Mouse (Mus musculus) lung, adult 18-20 months (tissue): ENCODE results near the gene Kmt2d.
A peak's percentile ranks its signal among the peaks of the same experiment; 100 is the strongest.

Experiments used
- DNase-seq, 2 experiments: peaks; one replicate each; pipeline ENCODE4 v3.0.0; 2022; ENCODE audit warnings: mixed read lengths in 2 of 2

The Kmt2d gene

GRCm38 (mm10) chr15:98796803-98797595, 74.0 kb downstream of the Kmt2d start:
- no peak for DNase-seq

DNA sequence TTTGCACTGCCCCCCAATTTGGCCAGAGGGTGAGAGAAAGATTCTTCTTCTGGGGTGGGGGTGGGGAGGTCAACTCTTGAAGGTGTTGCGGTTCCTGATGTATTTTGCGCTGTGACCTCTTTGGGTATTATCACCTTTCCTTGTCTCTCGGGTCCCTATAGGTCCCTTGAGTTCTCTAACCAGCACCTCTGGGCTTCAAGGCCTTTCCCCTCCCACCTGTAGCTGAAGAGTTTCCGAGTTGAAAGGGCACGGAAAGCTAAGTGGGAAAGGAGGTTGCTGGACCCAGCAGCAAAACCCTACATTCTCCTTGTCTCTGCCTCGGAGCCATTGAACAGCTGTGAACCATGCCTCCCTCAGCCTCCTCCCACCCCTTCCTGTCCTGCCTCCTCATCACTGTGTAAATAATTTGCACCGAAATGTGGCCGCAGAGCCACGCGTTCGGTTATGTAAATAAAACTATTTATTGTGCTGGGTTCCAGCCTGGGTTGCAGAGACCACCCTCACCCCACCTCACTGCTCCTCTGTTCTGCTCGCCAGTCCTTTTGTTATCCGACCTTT, 77.8 kb downstream of the Kmt2d start:
- DNase-seq = no peak

GRCm38 (mm10) chr15:98792233-98793020, 78.6 kb downstream of the Kmt2d start:
- no peak for DNase-seq

GRCm38 (mm10) chr15:98791771-98792170, 79.2 kb downstream of the Kmt2d start:
- DNase-seq = no peak

- no peak for DNase-seq
Measured at GRCm38 (mm10) chr15:98791221-98791620, 79.8 kb downstream of the Kmt2d start.

- DNase-seq = no peak
Measured at GRCm38 (mm10) chr15:98790761-98791160, 80.2 kb downstream of the Kmt2d start.

DNA sequence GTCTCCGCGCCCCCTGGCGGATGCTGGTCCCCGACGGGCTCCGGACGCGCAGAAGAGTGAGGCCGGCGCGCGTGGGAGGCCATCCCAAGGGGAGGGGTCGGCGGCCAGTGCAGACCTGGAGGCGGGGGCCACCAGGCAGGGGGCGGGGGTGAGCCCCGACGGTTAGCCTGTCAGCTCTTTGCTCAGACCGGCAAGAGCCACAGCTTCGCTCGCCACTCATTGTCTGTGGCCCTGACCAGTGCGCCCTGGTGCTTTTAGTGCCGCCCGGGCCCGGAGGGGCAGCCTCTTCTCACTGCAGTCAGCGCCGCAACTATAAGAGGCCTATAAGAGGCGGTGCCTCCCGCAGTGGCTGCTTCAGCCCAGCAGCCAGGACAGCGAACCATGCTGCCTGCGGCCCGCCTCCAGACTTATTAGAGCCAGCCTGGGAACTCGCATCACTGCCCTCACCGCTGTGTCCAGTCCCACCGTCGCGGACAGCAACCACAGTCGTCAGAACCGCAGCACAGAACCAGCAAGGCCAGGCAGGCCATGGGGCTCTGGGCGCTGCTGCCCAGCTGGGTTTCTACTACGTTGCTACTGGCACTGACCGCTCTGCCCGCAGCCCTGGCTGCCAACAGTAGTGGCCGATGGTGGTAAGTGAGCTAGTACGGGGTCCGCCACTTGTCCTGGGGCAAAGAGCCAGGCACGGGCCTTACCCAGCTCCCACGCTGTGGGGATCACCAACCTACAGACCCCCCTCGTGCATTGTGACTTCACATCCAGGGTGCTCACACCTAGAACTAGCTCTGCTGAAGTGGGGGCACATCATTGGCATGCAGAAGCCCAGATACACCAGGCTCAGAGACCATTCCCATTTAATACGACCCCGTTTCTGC, 81.1 kb downstream of the Kmt2d start, which contains the start of gene Wnt1:
Gene Wnt1 (plus strand): TSS at position 197 of the 875 bp plus-strand sequence.
- DNase-seq = peak in 1 of 2 experiments; percentile 48

DNA sequence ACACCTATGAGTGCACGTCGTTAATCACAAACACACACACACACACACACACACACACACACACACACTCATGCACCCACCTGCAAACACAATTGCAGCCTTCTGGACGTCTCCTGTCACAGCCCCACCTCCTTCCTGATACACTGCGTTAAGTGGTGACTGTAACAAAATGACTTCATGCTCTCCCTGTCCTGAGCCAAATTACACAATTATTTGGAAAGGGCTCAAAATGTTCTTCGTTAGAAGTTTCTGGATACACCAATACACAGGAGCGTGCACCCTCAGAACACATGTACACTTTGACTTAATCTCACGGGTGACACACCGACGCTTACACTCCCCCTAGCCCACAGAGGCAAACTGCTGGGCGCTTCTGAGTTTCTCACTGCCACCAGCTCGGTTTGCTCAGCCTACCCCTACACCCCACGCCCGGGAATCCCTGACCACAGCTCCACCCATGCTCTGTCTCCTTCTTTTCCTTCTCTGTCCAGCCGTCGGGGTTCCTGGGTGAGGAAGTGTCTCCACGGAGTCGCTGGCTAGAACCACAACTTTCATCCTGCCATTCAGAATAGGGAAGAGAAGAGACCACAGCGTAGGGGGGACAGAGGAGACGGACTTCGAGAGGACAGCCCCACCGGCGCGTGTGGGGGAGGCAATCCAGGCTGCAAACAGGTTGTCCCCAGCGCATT, 81.9 kb downstream of the Kmt2d start:
- DNase-seq = no peak

- no peak for DNase-seq
Measured at GRCm38 (mm10) chr15:98787930-98788329, 83.1 kb downstream of the Kmt2d start.

- no peak for DNase-seq
Measured at GRCm38 (mm10) chr15:98785744-98786143, 85.3 kb downstream of the Kmt2d start.
